Mouse (Mus musculus): ENCODE data around the gene Zfp185.

GRCm38 (mm10) chrX:72986841-72987519, at the start of gene Zfp185:
- no peak for TF ChIP-seq CTCF (IDR thresholded peaks at IDR 0.05; ENCODE audit: control insufficient read depth, insufficient read depth, insufficient read length)
- TF ChIP-seq USF1 (IDR thresholded peaks at IDR 0.05; ENCODE audit: low read depth), result no peak
- TF ChIP-seq MYOD1 (IDR thresholded peaks at IDR 0.05; ENCODE audit: control insufficient read depth, insufficient read length, low read depth), result no peak
- TF ChIP-seq CEBPB (IDR thresholded peaks at IDR 0.05; ENCODE audit: low read depth), result no peak
- TF ChIP-seq MYOG (IDR thresholded peaks at IDR 0.05; ENCODE audit: control insufficient read depth, extremely low read depth, insufficient read length), result no peak
- no peak for TF ChIP-seq MAX (IDR thresholded peaks at IDR 0.05)
